Mouse (Mus musculus) olfactory bulb, adult 2 months (tissue): ENCODE measurements around the gene Cd2ap. TPM values are rescaled to one million over a fixed set of nuclear protein-coding genes. Genes with fewer than 3 reads are reported as not detected.

Experiments
- H3K27ac ChIP-seq: fragments of 200-500 bp; 2 replicates; pipeline ENCODE4 v1.5.1; 2012; ENCODE audit warnings: low read depth, low read length; ENCODE audit not compliant: insufficient read depth
- H3K4me1 ChIP-seq: fragments of 200-500 bp; 2 replicates; pipeline ENCODE4 v1.6.1; 2012; ENCODE audit warnings: low read length; ENCODE audit not compliant: control insufficient read depth, insufficient read depth
- H3K4me3 ChIP-seq: fragments of 200-500 bp; 2 replicates; pipeline ENCODE4 v1.5.1; 2012; ENCODE audit warnings: mild to moderate bottlenecking, low read depth, low read length, moderate library complexity; ENCODE audit not compliant: insufficient read depth
- CTCF ChIP-seq: fragments of 200-500 bp; IDR thresholded peaks from 2 replicates; pipeline ENCODE4 v1.5.1; 2012; ENCODE audit warnings: low read depth, mild to moderate bottlenecking, low read length, moderate library complexity; ENCODE audit not compliant: insufficient read depth
- POLR2A ChIP-seq: fragments of 200-500 bp; IDR thresholded peaks from 2 replicates; pipeline ENCODE4 v1.6.1; 2012; ENCODE audit warnings: mild to moderate bottlenecking, low read depth, low read length, moderate library complexity; ENCODE audit not compliant: insufficient read depth
- WGBS: fragments of 180-500 bp; shearing (Covaris S2); methylation state at CpG from one replicate; pipeline ENCODE4 v1.1.7; 2018; 5-methylcytosine and 5-hydroxymethylcytosine counted together
- polyA plus RNA-seq: library from polyadenylated mRNA; stranded (reverse); fragments of >200 nt; gene quantifications from 2 replicates; pipeline ENCODE4 v1.2.4, GENCODE M21; 2012; ENCODE audit warnings: low replicate concordance; ENCODE audit not compliant: missing spikeins, insufficient read depth, insufficient read length

Cd2ap gene
- polyA plus RNA-seq, 1 experiment, result not detected

- 64% methylated on average over 1 of the region's 1 CpGs for WGBS
- TF ChIP-seq CTCF (no peak), POLR2A (no peak)
- Histone ChIP-seq H3K27ac (no peak overlapping the region), H3K4me3 (no peak overlapping the region), H3K4me1 (peaks cover 4% of the 10 kb centered on the region; the same call in 1 of the 2 replicates)
These were observed 85.7 kb downstream of the Cd2ap start for GRCm38 (mm10) chr17:42790787-42791186.

- peaks cover 4% of the 10 kb centered on the region; the same call in 1 of the 2 replicates for H3K4me1 ChIP-seq
- no peak for TF ChIP-seq POLR2A
- no peak for TF ChIP-seq CTCF
- WGBS, result 94% methylated on average over 2 of the region's 2 CpGs
- no peak overlapping the region for H3K4me3 ChIP-seq
- H3K27ac ChIP-seq, result no peak overlapping the region
These were observed 86.7 kb downstream of the Cd2ap start for GRCm38 (mm10) chr17:42789723-42790122.

GRCm38 (mm10) chr17:42788686-42789453 is 87.6 kb downstream of the Cd2ap start:
- WGBS, result 71% methylated on average over 5 of the region's 5 CpGs

GRCm38 (mm10) chr17:42782156-42782757 is 94.2 kb downstream of the Cd2ap start:
- H3K27ac ChIP-seq, result no peak overlapping the region
- 56% methylated on average over 7 of the region's 7 CpGs for WGBS
- no peak for TF ChIP-seq POLR2A
- no peak for TF ChIP-seq CTCF
- H3K4me1 ChIP-seq, result no peaks in the 10 kb centered on the region
- no peak overlapping the region for H3K4me3 ChIP-seq

More at GRCm38 (mm10) chr17:42788686-42789453, 87.6 kb downstream of the Cd2ap start:
- no peak overlapping the region for H3K27ac ChIP-seq
- TF ChIP-seq POLR2A (no peak), CTCF (no peak)
- H3K4me3 ChIP-seq, result no peak overlapping the region
- H3K4me1 ChIP-seq, result peaks cover 4% of the 10 kb centered on the region; the same call in 1 of the 2 replicates

GRCm38 (mm10) chr17:42753791-42754190 is 122.7 kb downstream of the Cd2ap start:
- TF ChIP-seq POLR2A, result no peak
- no peak for TF ChIP-seq CTCF
- H3K4me1 ChIP-seq, result no peaks in the 10 kb centered on the region

GRCm38 (mm10) chr17:42752173-42752572 is 124.3 kb downstream of the Cd2ap start:
- TF ChIP-seq CTCF, result no peak
- no peak for TF ChIP-seq POLR2A
- WGBS, result 82% methylated on average over 2 of the region's 2 CpGs

More at GRCm38 (mm10) chr17:42753791-42754190, 122.7 kb downstream of the Cd2ap start:
- Histone ChIP-seq H3K27ac (no peak overlapping the region), H3K4me3 (no peak overlapping the region)
- WGBS, result 55% methylated on average over 2 of the region's 2 CpGs

GRCm38 (mm10) chr17:42745657-42746420 is 130.6 kb downstream of the Cd2ap start:
- TF ChIP-seq CTCF (no peak), POLR2A (no peak)
- Histone ChIP-seq H3K4me3 (no peak overlapping the region), H3K27ac (no peak overlapping the region), H3K4me1 (peaks cover 3% of the 10 kb centered on the region)
- 62% methylated on average over 6 of the region's 6 CpGs for WGBS

More at GRCm38 (mm10) chr17:42752173-42752572, 124.3 kb downstream of the Cd2ap start:
- Histone ChIP-seq H3K27ac (no peak overlapping the region), H3K4me3 (no peak overlapping the region), H3K4me1 (no peaks in the 10 kb centered on the region)

Other genes starting within 250 kb of the Cd2ap start
- gene Adgrf4, start 184.4 kb downstream of the Cd2ap start, polyA plus RNA-seq, result not detected in 2 replicates
- not detected in 2 replicates for gene Adgrf2, start 134.5 kb downstream of the Cd2ap start, polyA plus RNA-seq
- gene Tnfrsf21, start 139.9 kb upstream of the Cd2ap start, polyA plus RNA-seq, result not detected in 2 replicates